Mouse (Mus musculus): Measurements from ENCODE around the gene Olfr1301. TPM values are rescaled to one million over a fixed set of nuclear protein-coding genes. Genes with fewer than 3 reads are reported as not detected.

Gene Olfr1301
- not detected for polyA plus RNA-seq (2014; fragmentation: Illumina TruSeq; extraction: RNeasy Lipid Tissue Mini Kit (QIAGEN cat#74804); ENCODE audit: low read depth, low replicate concordance)

DNA sequence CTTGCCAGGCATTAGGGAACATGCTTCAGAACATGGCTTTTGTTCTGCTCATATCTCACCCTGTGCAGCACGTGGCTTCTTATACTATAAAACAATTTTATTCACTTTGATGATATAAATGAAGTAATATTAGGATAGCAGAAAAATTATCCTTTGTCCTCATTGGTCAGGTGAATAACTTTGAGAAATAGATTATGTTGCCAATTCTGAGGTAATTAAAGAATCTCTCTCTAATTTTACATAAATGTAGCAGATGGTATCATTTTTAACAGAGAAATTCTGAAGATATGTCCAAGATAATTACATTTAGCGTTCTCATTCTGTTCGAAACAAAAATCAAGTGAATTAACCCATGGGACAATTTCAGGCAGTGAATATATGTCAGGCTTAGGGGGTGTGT is at the start of gene Olfr1301:
Olfr1301 (plus strand) TSS at position 301 of the 400 bp plus-strand sequence.

DNA sequence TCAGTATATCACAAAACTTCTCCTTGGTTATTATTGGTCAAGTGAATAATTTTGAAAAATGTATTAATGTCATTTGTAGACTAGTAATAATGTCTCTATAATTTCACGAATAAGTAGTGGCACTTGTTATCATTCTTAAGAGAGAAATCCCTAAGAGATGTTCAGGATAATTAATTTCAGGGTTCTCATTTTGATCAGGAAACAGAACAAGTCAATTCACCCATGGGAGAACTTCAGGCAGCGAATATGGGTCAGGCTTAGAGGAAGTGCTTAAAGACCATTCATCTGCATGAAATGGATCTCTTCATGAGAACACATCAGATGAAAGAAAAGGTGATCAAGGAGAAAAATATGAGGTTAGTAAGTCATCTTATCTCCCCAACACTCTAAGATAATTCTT is 26.3 kb downstream of the Olfr1301 start, which contains the start of gene Olfr1302:
Olfr1302 (plus strand) TSS at position 301 of the 400 bp plus-strand sequence.

Other genes starting within 250 kb of the Olfr1301 start
- not detected for gene Olfr1293-ps, start 225.8 kb upstream of the Olfr1301 start, polyA plus RNA-seq (2014; fragmentation: Illumina TruSeq; extraction: RNeasy Lipid Tissue Mini Kit (QIAGEN cat#74804); ENCODE audit: low read depth, low replicate concordance)
- not detected for gene Olfr1294, start 210.7 kb upstream of the Olfr1301 start, polyA plus RNA-seq (2014; fragmentation: Illumina TruSeq; extraction: RNeasy Lipid Tissue Mini Kit (QIAGEN cat#74804); ENCODE audit: low read depth, low replicate concordance)
- not detected for gene Olfr1295, start 181.3 kb upstream of the Olfr1301 start, polyA plus RNA-seq (2014; fragmentation: Illumina TruSeq; extraction: RNeasy Lipid Tissue Mini Kit (QIAGEN cat#74804); ENCODE audit: low read depth, low replicate concordance)
- gene Olfr1297, start 124.5 kb upstream of the Olfr1301 start, polyA plus RNA-seq (2014; fragmentation: Illumina TruSeq; extraction: RNeasy Lipid Tissue Mini Kit (QIAGEN cat#74804); ENCODE audit: low read depth, low replicate concordance) = not detected
- not detected for gene Olfr1298, start 101.8 kb upstream of the Olfr1301 start, polyA plus RNA-seq (2014; fragmentation: Illumina TruSeq; extraction: RNeasy Lipid Tissue Mini Kit (QIAGEN cat#74804); ENCODE audit: low read depth, low replicate concordance)
- gene Olfr1299, start 89.6 kb upstream of the Olfr1301 start, polyA plus RNA-seq (2014; fragmentation: Illumina TruSeq; extraction: RNeasy Lipid Tissue Mini Kit (QIAGEN cat#74804); ENCODE audit: low read depth, low replicate concordance) = not detected
- gene Olfr1302, start 26.4 kb downstream of the Olfr1301 start, polyA plus RNA-seq (2014; fragmentation: Illumina TruSeq; extraction: RNeasy Lipid Tissue Mini Kit (QIAGEN cat#74804); ENCODE audit: low read depth, low replicate concordance) = not detected
- gene Olfr1303, start 69.3 kb downstream of the Olfr1301 start, polyA plus RNA-seq (2014; fragmentation: Illumina TruSeq; extraction: RNeasy Lipid Tissue Mini Kit (QIAGEN cat#74804); ENCODE audit: low read depth, low replicate concordance) = not detected
- not detected for gene Olfr1305, start 126.1 kb downstream of the Olfr1301 start, polyA plus RNA-seq (2014; fragmentation: Illumina TruSeq; extraction: RNeasy Lipid Tissue Mini Kit (QIAGEN cat#74804); ENCODE audit: low read depth, low replicate concordance)
- not detected for gene Olfr1306, start 165.3 kb downstream of the Olfr1301 start, polyA plus RNA-seq (2014; fragmentation: Illumina TruSeq; extraction: RNeasy Lipid Tissue Mini Kit (QIAGEN cat#74804); ENCODE audit: low read depth, low replicate concordance)
- not detected for gene Olfr1307, start 198.4 kb downstream of the Olfr1301 start, polyA plus RNA-seq (2014; fragmentation: Illumina TruSeq; extraction: RNeasy Lipid Tissue Mini Kit (QIAGEN cat#74804); ENCODE audit: low read depth, low replicate concordance)
- not detected for gene Olfr1308, start 213.9 kb downstream of the Olfr1301 start, polyA plus RNA-seq (2014; fragmentation: Illumina TruSeq; extraction: RNeasy Lipid Tissue Mini Kit (QIAGEN cat#74804); ENCODE audit: low read depth, low replicate concordance)
- gene Olfr1309, start 239.3 kb downstream of the Olfr1301 start, polyA plus RNA-seq (2014; fragmentation: Illumina TruSeq; extraction: RNeasy Lipid Tissue Mini Kit (QIAGEN cat#74804); ENCODE audit: low read depth, low replicate concordance) = not detected